Mouse (Mus musculus): ENCODE results near the gene Rgl2.

- no peak for TF ChIP-seq CTCF (IDR thresholded peaks at IDR 0.05; ENCODE audit: control insufficient read depth, insufficient read depth, insufficient read length)
- TF ChIP-seq FOSL1 (IDR thresholded peaks at IDR 0.05; ENCODE audit: insufficient read depth, low read length, poor library complexity, severe bottlenecking): no peak
- TF ChIP-seq MYOG (IDR thresholded peaks at IDR 0.05; ENCODE audit: control insufficient read depth, extremely low read depth, insufficient read length): no peak
Observed at GRCm38 (mm10) chr17:33950131-33950625, 20.8 kb downstream of the Rgl2 start.

Measured in C2C12 (cell line).